Comparison of ENCODE assay signal across 19 mouse cellular contexts in genomic region chr11:6037198-6037597, GRCm38 (mm10). TPM values are rescaled to one million over a fixed set of nuclear protein-coding genes. Genes with fewer than 3 reads are reported as not detected.
A peak's percentile ranks its signal among the peaks of the same experiment; 100 is the strongest.
DNase-seq lines count a peak whose midpoint lies in the region; ATAC-seq and TF ChIP-seq lines count a peak whose summit lies in the region.
"Had no signal": no experiment of that assay in that cellular context is flagged by ENCODE, and none has a peak within 500 bp of the region (broad histone marks: within the 10 kb centered on the region; RNA-seq: fewer than 3 reads in every experiment).

No protein-coding gene starts in this region.

- H3K9me3 ChIP-seq in embryonic facial prominence, embryonic 14.5 days (ENCODE audit: control insufficient read depth, low read length): no peaks in the 10 kb centered on the region; the same call in 1 of the 2 replicates
- no peaks in the 10 kb centered on the region for H3K9me3 ChIP-seq in embryonic facial prominence, embryonic 10.5 days
- H3K9me3 ChIP-seq in E14TG2a.4 (ENCODE audit: low read length): peaks cover 18% of the 10 kb centered on the region

- no peak overlapping the region for H3K27ac ChIP-seq in embryonic facial prominence, embryonic 14.5 days (replicated peaks; ENCODE audit: low read depth, low read length)
- H3K27ac ChIP-seq in embryonic facial prominence, embryonic 10.5 days (replicated peaks): no peak overlapping the region
- H3K27ac ChIP-seq: kidney, postnatal 0 days; liver, embryonic 14.5 days had no signal

- no peak overlapping the region for H3K9ac ChIP-seq in embryonic facial prominence, embryonic 14.5 days (ENCODE audit: low read depth, low read length)
- H3K9ac ChIP-seq: liver, embryonic 14.5 days had no signal

- no peaks in the 10 kb centered on the region for H3K36me3 ChIP-seq in embryonic facial prominence, embryonic 14.5 days (ENCODE audit: control insufficient read depth, insufficient read depth, low read length)
- no peaks in the 10 kb centered on the region for H3K36me3 ChIP-seq in embryonic facial prominence, embryonic 10.5 days (replicated peaks)
- H3K36me3 ChIP-seq in E14TG2a.4 (ENCODE audit: insufficient read depth, low read length): no peaks in the 10 kb centered on the region

- intact Hi-C loops in gastrocnemius, postnatal 14 days (cut with DNase I; ENCODE audit: low total_unique reads): no loop called here

- no peak for ATAC-seq in embryonic facial prominence, embryonic 14.5 days (ENCODE audit: low read depth)
- ATAC-seq: forebrain, embryonic 16.5 days had no signal

- no peak overlapping the region for H3K4me2 ChIP-seq in embryonic facial prominence, embryonic 14.5 days (ENCODE audit: low read depth, low read length)

- WGBS in embryonic facial prominence, embryonic 14.5 days: 83% methylated on average over 7 of the region's 7 CpGs
- 88% methylated on average over 7 of the region's 7 CpGs for WGBS in embryonic facial prominence, embryonic 10.5 days

- H3K4me3 ChIP-seq in embryonic facial prominence, embryonic 14.5 days (ENCODE audit: low read depth, low read length): no peak overlapping the region
- H3K4me3 ChIP-seq in embryonic facial prominence, embryonic 10.5 days: no peak overlapping the region
- peak overlapping the region; percentile 48; the same call in 1 of the 2 replicates for H3K4me3 ChIP-seq in E14TG2a.4 (replicated peaks; ENCODE audit: low read length)
- H3K4me3 ChIP-seq: erythroblast, embryonic 14.5 days; megakaryocyte, embryonic 14.5 days had no signal

- H3K27me3 ChIP-seq in embryonic facial prominence, embryonic 14.5 days (replicated peaks; ENCODE audit: control insufficient read depth, insufficient read depth, low read length): no peaks in the 10 kb centered on the region
- H3K27me3 ChIP-seq in embryonic facial prominence, embryonic 10.5 days (replicated peaks; ENCODE audit: low read depth, poor library complexity, severe bottlenecking): no peaks in the 10 kb centered on the region
- peaks cover 6% of the 10 kb centered on the region; the same call in 1 of the 2 replicates for H3K27me3 ChIP-seq in E14TG2a.4 (ENCODE audit: insufficient read depth, low read length)

- no peaks in the 10 kb centered on the region for H3K4me1 ChIP-seq in embryonic facial prominence, embryonic 14.5 days (ENCODE audit: control insufficient read depth, insufficient read depth, low read length)
- H3K4me1 ChIP-seq in embryonic facial prominence, embryonic 10.5 days: peaks cover 11% of the 10 kb centered on the region
- H3K4me1 ChIP-seq in E14TG2a.4 (replicated peaks; ENCODE audit: low read depth, low read length): peaks cover 72% of the 10 kb centered on the region
- H3K4me1 ChIP-seq: megakaryocyte, embryonic 14.5 days had no signal

- peak; percentile 14 for DNase-seq in embryonic facial prominence, embryonic 14.5 days (ENCODE audit: low spot score)
- DNase-seq in embryonic facial prominence, embryonic 10.5 days (ENCODE audit: low spot score): no peak
- DNase-seq in cerebellum, postnatal 10 days: peak; percentile 72 to 74
- DNase-seq in gastrocnemius, postnatal 14 days: peak; percentile 88
- no peak for DNase-seq in urinary bladder, postnatal 25 days (ENCODE audit: low spot score)
- DNase-seq in right cerebral cortex, adult 2 months (ENCODE audit: low spot score in 2 of 2): no peak
- DNase-seq in layer of hippocampus, postnatal 36 days: no peak
- DNase-seq: adrenal gland, adult 8-10 months; embryo, embryonic 11 days; layer of hippocampus, adult 9-11 months; lung, postnatal 10 days; right cerebral cortex, adult 18-20 months; thymus, postnatal 36 days had no signal

- no peak for TF ChIP-seq CTCF in E14TG2a.4 (conservative IDR thresholded peaks at IDR 0.05; ENCODE audit: low read length)

RNA-seq across cellular contexts. Expression of gene Camk2b, which starts 29.0 kb away (rescaled TPM):
- 6.1 and 9.2 TPM in 2 replicates for polyA plus RNA-seq in embryonic facial prominence, embryonic 14.5 days (2014; fragmentation: Nextera tagmentation; extraction: Ambion mirVana)
- 0.75 and 1.6 TPM in 2 replicates for polyA plus RNA-seq in embryonic facial prominence, embryonic 10.5 days (2016; fragmentation: Nextera tagmentation; extraction: Ambion mirVana)
- 100 to 1,000 TPM; 169 to 170 TPM for total RNA-seq in gastrocnemius, postnatal 14 days (2021)
- 1,000 to 10,000 TPM; 1,105 to 1,153 TPM for total RNA-seq in layer of hippocampus, postnatal 36 days (2021)
- polyA plus RNA-seq: erythroblast, embryonic 14.5 days had no signal

Comparison
In these comparisons a context has a peak if more than half of its experiments do, and no peak if none do; other contexts are left out.
1. DNase-seq: peak in embryonic facial prominence, embryonic 14.5 days (single experiment), cerebellum, postnatal 10 days (2 of 2) and gastrocnemius, postnatal 14 days (single experiment); none in embryonic facial prominence, embryonic 10.5 days (single experiment), urinary bladder, postnatal 25 days (single experiment), right cerebral cortex, adult 2 months (0 of 2) and layer of hippocampus, postnatal 36 days (0 of 2).
2. RNA of gene Camk2b, which starts 29.0 kb away (total RNA-seq): 1,105 to 1,153 TPM in layer of hippocampus, postnatal 36 days; 169 to 170 TPM in gastrocnemius, postnatal 14 days; every median in the first group is over 4 times any median in the second.